Mouse (Mus musculus) lung, embryonic 14.5 days (tissue): ENCODE measurements around the gene Ift43. TPM values are rescaled to one million over a fixed set of nuclear protein-coding genes. Genes with fewer than 3 reads are reported as not detected.
A peak's percentile ranks its signal among the peaks of the same experiment; 100 is the strongest.

ENCODE experiments used
- ATAC-seq: fragments of 200-750 bp; cut with Nextera tagmentation; 2 replicates; pipeline ENCODE4 v1.8.0; 2017; ENCODE audit warnings: mild to moderate bottlenecking, moderate TSS enrichment, moderate library complexity; ENCODE audit not compliant: insufficient read depth
- DNase-seq: peaks from one replicate; pipeline ENCODE4 v3.0.0-alpha.2; 2015
- H3K27ac ChIP-seq: fragments of 300-500 bp; sonication (generic); 2 replicates; pipeline ENCODE4 v1.5.1; 2014; ENCODE audit warnings: low read depth, mild to moderate bottlenecking, moderate library complexity
- H3K27me3 ChIP-seq: fragments of 300-500 bp; sonication (generic); 2 replicates; pipeline ENCODE4 v1.6.1; 2014; ENCODE audit warnings: low read length, control low read depth; ENCODE audit not compliant: insufficient read depth
- H3K36me3 ChIP-seq: fragments of 300-500 bp; sonication (generic); 2 replicates; pipeline ENCODE4 v1.6.1; 2014; ENCODE audit warnings: control low read depth; ENCODE audit not compliant: insufficient read depth
- H3K4me1 ChIP-seq: fragments of 300-500 bp; sonication (generic); 2 replicates; pipeline ENCODE4 v1.6.1; 2014; ENCODE audit warnings: antibody characterized with exemption, control low read depth; ENCODE audit not compliant: insufficient read depth
- H3K4me2 ChIP-seq: fragments of 300-500 bp; sonication (generic); 2 replicates; pipeline ENCODE4 v1.6.1; 2014; ENCODE audit warnings: mild to moderate bottlenecking
- H3K4me3 ChIP-seq: fragments of 300-500 bp; sonication (generic); 2 replicates; pipeline ENCODE4 v1.5.1; 2014; ENCODE audit warnings: low read depth, low read length
- H3K9ac ChIP-seq: fragments of 300-500 bp; sonication (generic); 2 replicates; pipeline ENCODE4 v1.6.1; 2014
- H3K9me3 ChIP-seq: fragments of 300-500 bp; sonication (generic); 2 replicates; pipeline ENCODE4 v1.6.1; 2016; ENCODE audit warnings: low read depth, low read length, control low read depth
- CTCF ChIP-seq: IDR thresholded peaks from 2 replicates; pipeline ENCODE4 v1.5.1; 2016; ENCODE audit warnings: antibody characterized with exemption, low read depth
- WGBS: fragments of 180-500 bp; shearing (Covaris S2); extraction: QIAGEN DNeasy Blood & Tissue Kit; methylation state at CpG from one replicate; pipeline ENCODE4 v1.1.7; 2014; 5-methylcytosine and 5-hydroxymethylcytosine counted together
- polyA plus RNA-seq: library from polyadenylated mRNA; unstranded; fragments of >200 nt; fragmentation: Nextera tagmentation; extraction: Ambion mirVana; gene quantifications from 2 replicates; pipeline ENCODE4 v1.2.1, GENCODE M21; 2014

The Ift43 gene
- polyA plus RNA-seq, result 88.1 and 88.3 TPM in 2 replicates

- Histone ChIP-seq H3K9ac (peak within 1 kb of the TSS; percentile 71), H3K4me1 (0 out of 2 replicates have a peak, but pooled peaks cover 5% of the 10 kb centered on the region), H3K4me3 (peak within 1 kb of the TSS; percentile 59), H3K27me3 (no peaks in the 10 kb centered on the region), H3K27ac (0 out of 2 replicates have a peak within 1 kb of the TSS, but pooled peaks have one; percentile 50), H3K36me3 (peaks cover 13% of the 10 kb centered on the region; the same call in 1 of the 2 replicates), H3K4me2 (peak within 1 kb of the TSS; percentile 68), H3K9me3 (no peaks in the 10 kb centered on the region)
- ATAC-seq, result peak; percentile 56; the same call in 1 of the 2 replicates
- TF ChIP-seq CTCF, result no peak
- under 1% methylated on average over 35 of the region's 35 CpGs for WGBS
- peak; percentile 94 for DNase-seq
Observed at GRCm38 (mm10) chr12:86082481-86083012, at the start of gene Ift43. TSS of gene Ift43 (plus strand) at chr12:86082541.

GRCm38 (mm10) chr12:86035586-86035985 is 46.8 kb upstream of the Ift43 start:
- Histone ChIP-seq H3K4me1 (peaks cover 10% of the 10 kb centered on the region), H3K9me3 (no peaks in the 10 kb centered on the region), H3K36me3 (no peaks in the 10 kb centered on the region; the same call in 1 of the 2 replicates), H3K9ac (no peak overlapping the region), H3K27me3 (no peaks in the 10 kb centered on the region), H3K4me3 (no peak overlapping the region), H3K4me2 (no peak overlapping the region), H3K27ac (no peak overlapping the region)
- ATAC-seq, result no peak
- TF ChIP-seq CTCF, result no peak
- DNase-seq, result no peak

DNA sequence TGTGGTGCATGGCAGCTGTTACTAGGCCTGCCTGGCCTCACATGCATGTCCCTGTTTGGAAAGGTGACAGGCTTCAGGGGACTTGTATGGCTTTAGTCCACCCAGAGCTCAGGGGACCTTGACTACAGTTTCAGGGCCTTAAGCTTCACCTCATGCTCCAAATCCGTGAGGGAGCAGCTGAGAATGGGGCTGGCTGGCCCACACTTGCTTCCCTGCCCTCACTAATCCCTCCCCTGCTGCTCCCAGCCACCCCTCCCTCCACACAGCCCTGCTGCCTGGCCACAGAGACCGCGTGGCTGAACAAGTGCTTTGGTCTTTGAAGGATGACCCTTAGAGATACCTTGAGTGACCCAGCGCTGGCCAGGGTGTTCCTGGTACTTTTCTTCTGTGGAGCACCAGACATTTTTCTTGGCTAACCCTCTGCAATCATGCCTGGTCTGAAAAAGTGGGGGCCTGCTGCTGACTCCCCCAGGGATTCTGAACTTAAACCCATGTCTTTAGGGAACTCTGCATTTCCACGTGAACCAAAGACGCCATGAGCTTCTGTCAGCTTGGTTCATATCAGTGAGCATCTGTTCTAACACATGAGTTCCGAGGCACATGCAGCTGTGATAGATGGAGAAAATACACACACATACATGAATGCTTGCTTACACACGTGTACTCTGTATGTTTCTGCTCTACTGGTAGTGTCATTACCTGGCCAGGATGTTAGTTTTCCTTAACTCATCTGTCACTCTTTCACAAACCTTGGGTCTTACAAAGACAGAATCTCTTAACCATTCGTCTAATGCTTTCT is 45.8 kb upstream of the Ift43 start:
- H3K9me3 ChIP-seq, result no peaks in the 10 kb centered on the region
- DNase-seq, result no peak
- no peaks in the 10 kb centered on the region; the same call in 1 of the 2 replicates for H3K36me3 ChIP-seq
- no peaks in the 10 kb centered on the region for H3K27me3 ChIP-seq
- ATAC-seq, result no peak
- H3K4me1 ChIP-seq, result peaks cover 10% of the 10 kb centered on the region
- H3K4me3 ChIP-seq, result no peak overlapping the region
- H3K4me2 ChIP-seq, result no peak overlapping the region
- H3K9ac ChIP-seq, result no peak overlapping the region
- peak overlapping the region; percentile 58; the same call in 1 of the 2 replicates for H3K27ac ChIP-seq
- WGBS, result 41% methylated on average over 9 of the region's 9 CpGs
- no peak for TF ChIP-seq CTCF

DNA sequence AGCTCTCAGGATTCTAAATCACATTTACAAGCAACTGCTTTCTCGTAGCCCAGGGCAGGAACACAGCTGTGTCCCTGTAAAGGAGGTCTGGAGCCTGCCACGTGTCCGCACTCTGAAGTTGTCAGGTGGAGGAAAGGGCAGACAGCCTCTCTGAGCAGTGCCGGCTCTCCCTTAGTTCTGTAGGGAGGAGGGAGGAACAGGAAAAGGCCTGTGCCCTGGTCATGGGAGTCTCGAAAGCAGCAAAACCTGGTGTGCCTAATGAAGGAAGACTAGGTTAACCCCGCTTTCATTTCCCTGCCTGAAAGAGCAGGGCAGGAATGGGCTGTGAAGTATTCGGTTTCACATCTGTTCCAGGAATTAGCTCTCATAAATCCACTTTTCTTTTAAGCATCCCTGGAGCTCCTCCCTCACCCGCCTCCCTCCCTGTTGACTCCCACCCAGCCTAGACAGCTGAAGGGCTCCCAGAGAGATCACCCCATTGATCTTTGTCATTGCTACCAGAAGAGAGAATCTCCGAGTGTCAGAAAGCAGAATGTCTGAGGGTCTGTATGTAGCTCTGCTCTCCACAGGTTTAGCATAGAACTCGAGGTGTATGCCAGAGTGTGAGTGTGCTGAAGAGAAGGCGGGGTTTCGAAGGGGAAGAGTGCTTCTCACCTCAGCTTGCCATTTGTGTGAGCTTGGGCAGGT is 45.0 kb upstream of the Ift43 start:
- H3K27me3 ChIP-seq, result no peaks in the 10 kb centered on the region
- H3K27ac ChIP-seq, result peak overlapping the region; percentile 58
- 21% methylated on average over 12 of the region's 12 CpGs for WGBS
- H3K9me3 ChIP-seq, result no peaks in the 10 kb centered on the region
- no peak for TF ChIP-seq CTCF
- H3K36me3 ChIP-seq, result no peaks in the 10 kb centered on the region; the same call in 1 of the 2 replicates
- ATAC-seq, result peak; percentile 57
- peak overlapping the region; percentile 15; the same call in 1 of the 2 replicates for H3K4me2 ChIP-seq
- peaks cover 10% of the 10 kb centered on the region for H3K4me1 ChIP-seq
- DNase-seq, result peak; percentile 22
- H3K9ac ChIP-seq, result no peak overlapping the region
- no peak overlapping the region for H3K4me3 ChIP-seq

- H3K27ac ChIP-seq, result no peak overlapping the region
- no peak for DNase-seq
- H3K36me3 ChIP-seq, result no peaks in the 10 kb centered on the region; the same call in 1 of the 2 replicates
- no peak overlapping the region for H3K9ac ChIP-seq
- peaks cover 6% of the 10 kb centered on the region; the same call in 1 of the 2 replicates for H3K9me3 ChIP-seq
- H3K27me3 ChIP-seq, result no peaks in the 10 kb centered on the region
- ATAC-seq, result no peak
- TF ChIP-seq CTCF, result no peak
- WGBS, result 75% methylated on average over 5 of the region's 5 CpGs
- peaks cover 10% of the 10 kb centered on the region for H3K4me1 ChIP-seq
- H3K4me3 ChIP-seq, result no peak overlapping the region
- no peak overlapping the region for H3K4me2 ChIP-seq
Observed at GRCm38 (mm10) chr12:86039078-86039477, 43.3 kb upstream of the Ift43 start.

DNA sequence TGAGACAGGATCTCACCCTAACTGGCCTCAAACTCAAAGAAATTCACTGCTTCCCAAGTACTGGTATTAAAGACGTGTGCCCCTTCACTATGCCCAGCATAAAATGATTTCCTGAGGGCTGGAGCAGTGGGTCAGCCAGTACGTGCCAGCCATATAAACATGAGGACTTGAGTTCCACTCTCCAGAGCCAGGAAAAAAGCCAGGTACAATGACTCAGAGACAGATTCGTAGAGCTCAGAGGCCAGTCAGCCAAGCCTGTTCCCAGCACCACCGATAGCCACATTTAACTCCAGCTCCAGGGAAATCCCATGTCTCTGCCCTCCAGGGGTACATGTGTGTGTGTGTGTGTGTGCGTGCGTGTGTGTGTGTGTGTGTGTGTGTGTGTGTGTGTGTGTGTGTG is 42.6 kb upstream of the Ift43 start:
- DNase-seq, result no peak
- no peak overlapping the region for H3K4me2 ChIP-seq
- H3K36me3 ChIP-seq, result no peaks in the 10 kb centered on the region; the same call in 1 of the 2 replicates
- no peak for TF ChIP-seq CTCF
- 82% methylated on average over 6 of the region's 6 CpGs for WGBS
- H3K9ac ChIP-seq, result no peak overlapping the region
- peaks cover 6% of the 10 kb centered on the region; the same call in 1 of the 2 replicates for H3K9me3 ChIP-seq
- H3K27me3 ChIP-seq, result no peaks in the 10 kb centered on the region
- no peak overlapping the region for H3K27ac ChIP-seq
- H3K4me1 ChIP-seq, result peaks cover 10% of the 10 kb centered on the region
- ATAC-seq, result no peak
- H3K4me3 ChIP-seq, result no peak overlapping the region
